Mouse (Mus musculus): ENCODE measurements around the gene Cish.
"Not testable (repeated sequence)": the region's sequence is repeated elsewhere in the genome, so short reads cannot be mapped to it uniquely, and the experiment has no call there.

Gene Cish

GRCm38 (mm10) chr9:107297658-107298057 lies 1.8 kb downstream of the Cish start:
- no peak for DNase-seq (ENCODE audit: extremely low read depth, insufficient read length, low spot score)

GRCm38 (mm10) chr9:107298059-107298780 lies 2.4 kb downstream of the Cish start:
- DNase-seq (ENCODE audit: extremely low read depth, insufficient read length, low spot score): no peak

- DNase-seq (ENCODE audit: extremely low read depth, insufficient read length, low spot score): no peak
These were observed 3.0 kb downstream of the Cish start for GRCm38 (mm10) chr9:107298876-107299275.

- no peak for DNase-seq (ENCODE audit: extremely low read depth, insufficient read length, low spot score)
These were observed 4.0 kb downstream of the Cish start for GRCm38 (mm10) chr9:107299783-107300182.

- DNase-seq (ENCODE audit: extremely low read depth, insufficient read length, low spot score): no peak
These were observed 4.6 kb downstream of the Cish start for GRCm38 (mm10) chr9:107300224-107300973.

GRCm38 (mm10) chr9:107301554-107302331 lies 5.9 kb downstream of the Cish start:
- DNase-seq (ENCODE audit: extremely low read depth, insufficient read length, low spot score): no peak

- no peak for DNase-seq (ENCODE audit: extremely low read depth, insufficient read length, low spot score)
These were observed 6.8 kb downstream of the Cish start for GRCm38 (mm10) chr9:107302592-107302991.

- no peak for DNase-seq (ENCODE audit: extremely low read depth, insufficient read length, low spot score)
These were observed 7.4 kb downstream of the Cish start for GRCm38 (mm10) chr9:107303121-107303820.

GRCm38 (mm10) chr9:107303900-107304299 lies 8.1 kb downstream of the Cish start:
- no peak for DNase-seq (ENCODE audit: extremely low read depth, insufficient read length, low spot score)

- no peak for DNase-seq (ENCODE audit: extremely low read depth, insufficient read length, low spot score)
These were observed 8.6 kb downstream of the Cish start for GRCm38 (mm10) chr9:107304383-107304782.

- DNase-seq (ENCODE audit: extremely low read depth, insufficient read length, low spot score): no peak
These were observed 9.2 kb downstream of the Cish start for GRCm38 (mm10) chr9:107305012-107305411.

GRCm38 (mm10) chr9:107305601-107306542 lies 10.0 kb downstream of the Cish start:
- DNase-seq (ENCODE audit: extremely low read depth, insufficient read length, low spot score): no peak

- not testable (repeated sequence) for DNase-seq (ENCODE audit: extremely low read depth, insufficient read length, low spot score)
These were observed 10.8 kb downstream of the Cish start for GRCm38 (mm10) chr9:107306673-107307072.

GRCm38 (mm10) chr9:107307099-107307872 lies 11.5 kb downstream of the Cish start:
- DNase-seq (ENCODE audit: extremely low read depth, insufficient read length, low spot score): no peak

- no peak for DNase-seq (ENCODE audit: extremely low read depth, insufficient read length, low spot score)
These were observed 12.1 kb downstream of the Cish start for GRCm38 (mm10) chr9:107307886-107308285.

- DNase-seq (ENCODE audit: extremely low read depth, insufficient read length, low spot score): no peak
These were observed 12.6 kb downstream of the Cish start for GRCm38 (mm10) chr9:107308346-107309000.

- DNase-seq (ENCODE audit: extremely low read depth, insufficient read length, low spot score): no peak
These were observed 13.3 kb downstream of the Cish start for GRCm38 (mm10) chr9:107309171-107309570.

- DNase-seq (ENCODE audit: extremely low read depth, insufficient read length, low spot score): no peak
These were observed 13.8 kb downstream of the Cish start for GRCm38 (mm10) chr9:107309600-107309999.

Measured in 3134 (cell line).